Comparison of ENCODE assay signal across 8 mouse cellular contexts in the genomic region with DNA sequence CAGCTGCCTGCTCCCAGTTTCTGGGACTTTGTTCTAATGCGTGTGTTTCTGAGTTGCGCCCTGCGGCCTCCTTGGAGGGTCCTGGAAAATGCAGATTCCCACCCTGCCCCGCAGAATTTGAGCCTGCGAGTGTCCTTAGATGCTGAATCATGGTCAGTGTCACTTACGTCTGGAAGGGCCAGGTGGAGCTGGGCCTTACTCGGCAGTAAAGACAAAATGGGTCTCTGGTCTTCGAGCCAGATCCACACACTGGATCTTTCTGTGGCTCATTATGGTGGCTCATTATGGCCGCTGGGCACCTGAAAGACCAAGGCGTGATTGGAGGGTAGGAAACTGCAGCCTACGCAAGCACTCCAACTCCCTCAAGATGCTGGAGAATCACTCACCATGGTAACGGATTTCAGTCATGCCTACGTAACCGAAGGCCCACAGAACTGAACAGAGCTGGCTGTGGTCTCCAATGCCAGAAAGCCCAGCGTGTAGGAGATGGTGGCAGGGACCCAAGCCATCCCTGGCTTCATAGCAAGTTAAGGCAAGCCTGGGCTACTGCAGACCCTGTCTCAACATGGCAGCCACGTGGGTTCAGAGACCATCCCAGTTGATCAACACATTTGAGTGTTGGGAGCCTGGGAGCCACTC. TPM values are rescaled to one million over a fixed set of nuclear protein-coding genes. Genes with fewer than 3 reads are reported as not detected.
DNase-seq lines count a peak whose midpoint lies in the region; ATAC-seq lines count a peak whose summit lies in the region.

No protein-coding gene starts in this region.

- no peak for ATAC-seq in neural tube, embryonic 11.5 days (ENCODE audit: insufficient read depth, low FRiP score, low TSS enrichment)
- no peak for ATAC-seq in forebrain, embryonic 14.5 days

- 86% methylated on average over 16 of the region's 16 CpGs for WGBS in neural tube, embryonic 11.5 days
- WGBS in forebrain, embryonic 14.5 days, result 71% methylated on average over 16 of the region's 16 CpGs

- peak overlapping the region; percentile 87 for H3K4me2 ChIP-seq in neural tube, embryonic 11.5 days (ENCODE audit: low read depth)
- peak overlapping the region; percentile 93 for H3K4me2 ChIP-seq in forebrain, embryonic 14.5 days (ENCODE audit: low read length)

- H3K27ac ChIP-seq in neural tube, embryonic 11.5 days (ENCODE audit: low read depth, low read length), result no peak overlapping the region
- no peak overlapping the region for H3K27ac ChIP-seq in forebrain, embryonic 14.5 days (ENCODE audit: low read depth, low read length)

- DNase-seq in neural tube, embryonic 11.5 days (ENCODE audit: low spot score), result no peak
- DNase-seq in neural tube, embryonic 10.5 days (ENCODE audit: extremely low spot score, low spot score), result no peak
- DNase-seq in forebrain, embryonic 14.5 days (ENCODE audit: low spot score), result peak; percentile 25
- peak; percentile 83 for DNase-seq in layer of hippocampus, adult 9-11 months
- peak; percentile 44 for DNase-seq in lung, postnatal 36 days
- DNase-seq in ovary, postnatal 36 days (ENCODE audit: low spot score), result no peak
- no peak for DNase-seq in urinary bladder, adult 2 months (ENCODE audit: low spot score)
- DNase-seq in spleen, postnatal 10 days (ENCODE audit: low spot score in 2 of 2), result no peak

- H3K27me3 ChIP-seq in neural tube, embryonic 11.5 days (ENCODE audit: control insufficient read depth, insufficient read depth, low read length), result no peaks in the 10 kb centered on the region
- H3K27me3 ChIP-seq in forebrain, embryonic 14.5 days (replicated peaks; ENCODE audit: control insufficient read depth, insufficient read depth, low read length), result no peaks in the 10 kb centered on the region

- no peaks in the 10 kb centered on the region for H3K9me3 ChIP-seq in neural tube, embryonic 11.5 days (ENCODE audit: control insufficient read depth, low read length)
- no peaks in the 10 kb centered on the region for H3K9me3 ChIP-seq in forebrain, embryonic 14.5 days (replicated peaks; ENCODE audit: control insufficient read depth, low read length)

- H3K4me3 ChIP-seq in neural tube, embryonic 11.5 days (ENCODE audit: low read depth, low read length), result peak overlapping the region; percentile 51
- peak overlapping the region; percentile 61 for H3K4me3 ChIP-seq in forebrain, embryonic 14.5 days (ENCODE audit: low read depth, low read length)

- H3K9ac ChIP-seq in neural tube, embryonic 11.5 days (ENCODE audit: low read length), result peak overlapping the region; percentile 53
- peak overlapping the region; percentile 78; the same call in 1 of the 2 replicates for H3K9ac ChIP-seq in forebrain, embryonic 14.5 days (ENCODE audit: low read length)

- H3K36me3 ChIP-seq in neural tube, embryonic 11.5 days (ENCODE audit: control insufficient read depth, insufficient read depth, low read length), result no peaks in the 10 kb centered on the region
- peaks cover 5% of the 10 kb centered on the region; the same call in 1 of the 2 replicates for H3K36me3 ChIP-seq in forebrain, embryonic 14.5 days (ENCODE audit: control insufficient read depth, insufficient read depth, low read length)

- 0 out of 2 replicates have a peak, but pooled peaks cover 3% of the 10 kb centered on the region for H3K4me1 ChIP-seq in neural tube, embryonic 11.5 days (ENCODE audit: control insufficient read depth, insufficient read depth, low read length)
- peaks cover 10% of the 10 kb centered on the region for H3K4me1 ChIP-seq in forebrain, embryonic 14.5 days (ENCODE audit: control insufficient read depth, insufficient read depth, low read length)

RNA-seq across cellular contexts. Expression of a gene that starts 1.0 kb away (rescaled TPM):
- 21.4 and 24.1 TPM in 2 replicates for polyA plus RNA-seq in neural tube, embryonic 11.5 days (2014; fragmentation: Nextera tagmentation; extraction: Ambion mirVana)
- 28.3 and 45.5 TPM in 2 replicates for polyA plus RNA-seq in forebrain, embryonic 14.5 days (2014; fragmentation: Nextera tagmentation; extraction: Ambion mirVana)
- polyA plus RNA-seq in urinary bladder, adult 2 months (2012; rRNA removed), result 95.0 and 113 TPM in 2 replicates

RNA-seq across cellular contexts. Expression of a gene that starts 31.2 kb away (rescaled TPM):
- polyA plus RNA-seq in neural tube, embryonic 11.5 days (2014; fragmentation: Nextera tagmentation; extraction: Ambion mirVana), result 402 and 421 TPM in 2 replicates
- polyA plus RNA-seq in forebrain, embryonic 14.5 days (2014; fragmentation: Nextera tagmentation; extraction: Ambion mirVana), result 293 and 315 TPM in 2 replicates
- polyA plus RNA-seq in urinary bladder, adult 2 months (2012; rRNA removed), result 106 and 121 TPM in 2 replicates

RNA-seq across cellular contexts. Expression of a gene that starts 38.9 kb away (rescaled TPM):
- polyA plus RNA-seq in neural tube, embryonic 11.5 days (2014; fragmentation: Nextera tagmentation; extraction: Ambion mirVana), result not detected in 2 replicates
- 0.09 and 0.15 TPM in 2 replicates for polyA plus RNA-seq in forebrain, embryonic 14.5 days (2014; fragmentation: Nextera tagmentation; extraction: Ambion mirVana)
- 4.7 and 5.0 TPM in 2 replicates for polyA plus RNA-seq in urinary bladder, adult 2 months (2012; rRNA removed)

RNA-seq across cellular contexts. Expression of a gene that starts 40.3 kb away (rescaled TPM):
- 14.8 and 15.3 TPM in 2 replicates for polyA plus RNA-seq in neural tube, embryonic 11.5 days (2014; fragmentation: Nextera tagmentation; extraction: Ambion mirVana)
- 11.0 and 12.5 TPM in 2 replicates for polyA plus RNA-seq in forebrain, embryonic 14.5 days (2014; fragmentation: Nextera tagmentation; extraction: Ambion mirVana)
- polyA plus RNA-seq in urinary bladder, adult 2 months (2012; rRNA removed), result 0.66 and 0.77 TPM in 2 replicates

RNA-seq across cellular contexts. Expression of a gene that starts 40.4 kb away (rescaled TPM):
- polyA plus RNA-seq in neural tube, embryonic 11.5 days (2014; fragmentation: Nextera tagmentation; extraction: Ambion mirVana), result 15.2 and 16.8 TPM in 2 replicates
- polyA plus RNA-seq in forebrain, embryonic 14.5 days (2014; fragmentation: Nextera tagmentation; extraction: Ambion mirVana), result 24.6 and 35.8 TPM in 2 replicates
- 15.8 and 20.8 TPM in 2 replicates for polyA plus RNA-seq in urinary bladder, adult 2 months (2012; rRNA removed)

Comparison
In these comparisons a context has a peak if more than half of its experiments do, and no peak if none do; other contexts are left out.
1. DNase-seq: peak in forebrain, embryonic 14.5 days (single experiment), layer of hippocampus, adult 9-11 months (single experiment) and lung, postnatal 36 days (single experiment); none in neural tube, embryonic 11.5 days (single experiment), neural tube, embryonic 10.5 days (single experiment), ovary, postnatal 36 days (single experiment), urinary bladder, adult 2 months (single experiment) and spleen, postnatal 10 days (0 of 2).